Comparison of ENCODE assay signal across 11 mouse cellular contexts in genomic region chr1:106961023-106961422, GRCm38 (mm10). TPM values are rescaled to one million over a fixed set of nuclear protein-coding genes. Genes with fewer than 3 reads are reported as not detected.
A peak's percentile ranks its signal among the peaks of the same experiment; 100 is the strongest.
DNase-seq lines count a peak whose midpoint lies in the region; ATAC-seq and TF ChIP-seq lines count a peak whose summit lies in the region.
"Had no signal": no experiment of that assay in that cellular context is flagged by ENCODE, and none has a peak within 500 bp of the region (broad histone marks: within the 10 kb centered on the region; RNA-seq: fewer than 3 reads in every experiment).

No protein-coding gene starts in this region.

- no peak overlapping the region for H3K4me2 ChIP-seq in liver, embryonic 11.5 days
- H3K4me2 ChIP-seq in midbrain, embryonic 16.5 days (ENCODE audit: low read length): no peak overlapping the region
- H3K4me2 ChIP-seq: hindbrain, embryonic 15.5 days had no signal

- no peak overlapping the region for H3K9ac ChIP-seq in liver, adult 2 months (ENCODE audit: low read depth, low read length)
- no peak overlapping the region for H3K9ac ChIP-seq in liver, embryonic 11.5 days (ENCODE audit: low read depth, low read length)
- H3K9ac ChIP-seq in midbrain, embryonic 16.5 days (ENCODE audit: low read depth, low read length): no peak overlapping the region
- H3K9ac ChIP-seq: hindbrain, embryonic 15.5 days had no signal

- peak; percentile 19 for DNase-seq in adrenal gland, postnatal 14 days
- DNase-seq in adrenal gland, adult 8-10 months: no peak
- no peak for DNase-seq in liver, adult 2 months (ENCODE audit: extremely low read depth, low read depth, low spot score)
- DNase-seq in liver, embryonic 11.5 days (ENCODE audit: low spot score): no peak
- DNase-seq in c-Kit-positive CD71-positive TER-119-positive erythroid progenitor cells, embryonic 14.5 days (ENCODE audit: low spot score): peak; percentile 8
- no peak for DNase-seq in cerebellum, adult 18-20 months

- no peak for ATAC-seq in liver, embryonic 11.5 days (replicated peaks; ENCODE audit: low FRiP score)
- ATAC-seq in megakaryocyte, adult 5-6 weeks (ENCODE audit: poor library complexity, severe bottlenecking): peak; percentile 89
- ATAC-seq in midbrain, embryonic 16.5 days: no peak

- TF ChIP-seq CTCF in liver, adult 2 months (IDR thresholded peaks at IDR 0.05; ENCODE audit: low read depth, low read length): peak; percentile 28; the same call in 1 of the 2 replicates

- no peaks in the 10 kb centered on the region for H3K36me3 ChIP-seq in liver, adult 2 months (ENCODE audit: control insufficient read depth, insufficient read depth, low read length)
- no peaks in the 10 kb centered on the region for H3K36me3 ChIP-seq in liver, embryonic 11.5 days (ENCODE audit: control insufficient read depth, insufficient read depth, low read length)
- no peaks in the 10 kb centered on the region for H3K36me3 ChIP-seq in midbrain, embryonic 16.5 days (ENCODE audit: control insufficient read depth, insufficient read depth, low read length)
- H3K36me3 ChIP-seq: hindbrain, embryonic 15.5 days had no signal

- H3K27me3 ChIP-seq in liver, adult 2 months (ENCODE audit: control insufficient read depth, insufficient read depth, low read length): no peaks in the 10 kb centered on the region
- H3K27me3 ChIP-seq in liver, embryonic 11.5 days (replicated peaks; ENCODE audit: control insufficient read depth, insufficient read depth, low read length): no peaks in the 10 kb centered on the region
- H3K27me3 ChIP-seq in midbrain, embryonic 16.5 days (ENCODE audit: control insufficient read depth, insufficient read depth, low read depth, low read length): no peaks in the 10 kb centered on the region
- H3K27me3 ChIP-seq: hindbrain, embryonic 15.5 days had no signal

- H3K4me3 ChIP-seq in liver, adult 2 months (ENCODE audit: insufficient read depth, low read depth, low read length): no peak overlapping the region
- no peak overlapping the region for H3K4me3 ChIP-seq in liver, embryonic 11.5 days (ENCODE audit: low read depth, low read length)
- no peak overlapping the region for H3K4me3 ChIP-seq in midbrain, embryonic 16.5 days (ENCODE audit: low read depth, low read length)
- H3K4me3 ChIP-seq: hindbrain, embryonic 15.5 days had no signal

- H3K27ac ChIP-seq in liver, adult 2 months (replicated peaks; ENCODE audit: insufficient read depth, low read depth, low read length): no peak overlapping the region
- no peak overlapping the region for H3K27ac ChIP-seq in liver, embryonic 11.5 days (ENCODE audit: low read depth, low read length)
- no peak overlapping the region for H3K27ac ChIP-seq in midbrain, embryonic 16.5 days (ENCODE audit: low read length)
- H3K27ac ChIP-seq: hindbrain, embryonic 15.5 days; macrophage had no signal

- no peak for TF ChIP-seq POLR2A in liver, adult 2 months (IDR thresholded peaks at IDR 0.05; ENCODE audit: extremely low read depth, insufficient read depth, low read length)

- no peaks in the 10 kb centered on the region for H3K4me1 ChIP-seq in liver, adult 2 months (ENCODE audit: control insufficient read depth, insufficient read depth, low read length)
- no peaks in the 10 kb centered on the region for H3K4me1 ChIP-seq in liver, embryonic 11.5 days (replicated peaks; ENCODE audit: control insufficient read depth, insufficient read depth, low read length)
- H3K4me1 ChIP-seq in midbrain, embryonic 16.5 days (ENCODE audit: control insufficient read depth, insufficient read depth, low read length): no peaks in the 10 kb centered on the region
- H3K4me1 ChIP-seq: hindbrain, embryonic 15.5 days had no signal

- 48% methylated on average over 3 of the region's 3 CpGs for WGBS in liver, adult 2 months
- 39% methylated on average over 3 of the region's 3 CpGs for WGBS in liver, embryonic 11.5 days
- WGBS in midbrain, embryonic 16.5 days: 43% methylated on average over 3 of the region's 3 CpGs

- H3K79me2 ChIP-seq in liver, adult 2 months (ENCODE audit: control insufficient read depth, insufficient read depth, low read length): no peaks in the 10 kb centered on the region

- H3K9me3 ChIP-seq in liver, embryonic 11.5 days (ENCODE audit: control insufficient read depth, low read length): no peaks in the 10 kb centered on the region
- H3K9me3 ChIP-seq in midbrain, embryonic 16.5 days (replicated peaks; ENCODE audit: control insufficient read depth, low read length, poor library complexity, severe bottlenecking): no peaks in the 10 kb centered on the region
- H3K9me3 ChIP-seq: hindbrain, embryonic 15.5 days had no signal

RNA-seq across cellular contexts. Expression of gene Serpinb13, which starts 19.8 kb away (rescaled TPM):
- not detected in 2 replicates for total RNA-seq in adrenal gland, postnatal 14 days (2021)
- under 1 TPM in 3 of 4 experiments, not detected in 1; 0.15 to 0.46 (median 0.31) TPM for total RNA-seq in adrenal gland, adult 8-10 months (2022)
- not detected in 2 replicates for total RNA-seq in liver, adult 2 months (2014; rRNA removed)
- polyA plus RNA-seq in liver, adult 2 months (2012; rRNA removed): not detected in 2 replicates
- polyA plus RNA-seq in liver, embryonic 11.5 days (2014; fragmentation: Nextera tagmentation; extraction: Ambion mirVana): not detected in 2 replicates
- total RNA-seq in megakaryocyte, adult 5-6 weeks (2015): not detected in 2 replicates
- total RNA-seq in megakaryocyte, adult 5-6 weeks (2017): not detected in 2 replicates
- polyA plus RNA-seq in midbrain, embryonic 16.5 days (2015; fragmentation: Nextera tagmentation; extraction: Ambion mirVana): not detected in 2 replicates
- polyA plus RNA-seq: embryonic facial prominence, embryonic 14.5 days; hindbrain, embryonic 15.5 days; macrophage had no signal

RNA-seq across cellular contexts. Expression of gene Serpinb12, which starts 26.8 kb away (rescaled TPM):
- total RNA-seq in adrenal gland, postnatal 14 days (2021): not detected in 2 replicates
- total RNA-seq in adrenal gland, adult 8-10 months (2022): not detected
- not detected in 2 replicates for total RNA-seq in liver, adult 2 months (2014; rRNA removed)
- not detected in 2 replicates for polyA plus RNA-seq in liver, adult 2 months (2012; rRNA removed)
- polyA plus RNA-seq in liver, embryonic 11.5 days (2014; fragmentation: Nextera tagmentation; extraction: Ambion mirVana): not detected in 2 replicates
- not detected in 2 replicates for total RNA-seq in megakaryocyte, adult 5-6 weeks (2015)
- total RNA-seq in megakaryocyte, adult 5-6 weeks (2017): not detected in 2 replicates
- polyA plus RNA-seq in midbrain, embryonic 16.5 days (2015; fragmentation: Nextera tagmentation; extraction: Ambion mirVana): not detected in 2 replicates

Comparison
In these comparisons a context has a peak if more than half of its experiments do, and no peak if none do; other contexts are left out.
1. DNase-seq: peak in adrenal gland, postnatal 14 days (single experiment) and c-Kit-positive CD71-positive TER-119-positive erythroid progenitor cells, embryonic 14.5 days (single experiment); none in adrenal gland, adult 8-10 months (single experiment), liver, adult 2 months (single experiment), liver, embryonic 11.5 days (single experiment) and cerebellum, adult 18-20 months (0 of 2).